Mouse (Mus musculus) intestine, postnatal 0 days (tissue): ENCODE data around the gene Taf1b. TPM values are rescaled to one million over a fixed set of nuclear protein-coding genes. Genes with fewer than 3 reads are reported as not detected.

ENCODE experiments used
- ATAC-seq: fragments of 200-750 bp; cut with Nextera tagmentation; 2 replicates; pipeline ENCODE4 v1.8.0; 2017; ENCODE audit warnings: mild to moderate bottlenecking, moderate TSS enrichment, moderate library complexity
- H3K27ac ChIP-seq: fragments of 300-500 bp; sonication (generic); 2 replicates; pipeline ENCODE4 v1.5.1; 2014; ENCODE audit warnings: mild to moderate bottlenecking, low read depth, low read length, moderate library complexity
- H3K27me3 ChIP-seq: fragments of 300-500 bp; sonication (generic); replicated peaks from 2 replicates; pipeline ENCODE4 v1.6.1; 2014; ENCODE audit warnings: low read length, mixed read lengths; ENCODE audit not compliant: control insufficient read depth, insufficient read depth
- H3K36me3 ChIP-seq: fragments of 300-500 bp; sonication (generic); 2 replicates; pipeline ENCODE4 v1.6.1; 2014; ENCODE audit warnings: mild to moderate bottlenecking, moderate library complexity; ENCODE audit not compliant: control insufficient read depth, insufficient read depth
- H3K4me1 ChIP-seq: fragments of 300-500 bp; sonication (generic); replicated peaks from 2 replicates; pipeline ENCODE4 v1.6.1; 2014; ENCODE audit warnings: antibody characterized with exemption, low read length, mixed read lengths; ENCODE audit not compliant: control insufficient read depth, insufficient read depth
- H3K4me2 ChIP-seq: fragments of 300-500 bp; sonication (generic); replicated peaks from 2 replicates; pipeline ENCODE4 v1.6.1; 2014; ENCODE audit warnings: low read depth, mild to moderate bottlenecking, moderate library complexity
- H3K4me3 ChIP-seq: fragments of 300-500 bp; sonication (generic); 2 replicates; pipeline ENCODE4 v1.5.1; 2014; ENCODE audit warnings: low read depth, low read length
- H3K9ac ChIP-seq: fragments of 300-500 bp; sonication (generic); 2 replicates; pipeline ENCODE4 v1.6.1; 2014; ENCODE audit warnings: mild to moderate bottlenecking, low read depth, low read length
- H3K9me3 ChIP-seq: fragments of 300-500 bp; sonication (generic); 2 replicates; pipeline ENCODE4 v1.6.1; 2016; ENCODE audit warnings: mixed run types; ENCODE audit not compliant: control insufficient read depth
- CTCF ChIP-seq: sonication (generic); IDR thresholded peaks from 2 replicates; pipeline ENCODE4 v1.5.1; 2016; ENCODE audit warnings: low read depth, mild to moderate bottlenecking, control low read depth, antibody characterized with exemption, moderate library complexity
- WGBS: fragments of 180-500 bp; shearing (Covaris S2); extraction: QIAGEN DNeasy Blood & Tissue Kit; methylation state at CpG from one replicate; pipeline ENCODE4 v1.1.7; 2014; 5-methylcytosine and 5-hydroxymethylcytosine counted together
- polyA plus RNA-seq: library from polyadenylated mRNA; unstranded; fragments of >200 nt; fragmentation: Nextera tagmentation; extraction: Ambion mirVana; gene quantifications from 2 replicates; pipeline ENCODE4 v1.2.1, GENCODE M21; 2015

The Taf1b gene
- polyA plus RNA-seq, 1 experiment from 2014 or later, result 10.4 TPM

GRCm38 (mm10) chr12:24606166-24606565, 108.0 kb downstream of the Taf1b start:
- Histone ChIP-seq H3K4me1 (no peaks in the 10 kb centered on the region), H3K27me3 (no peaks in the 10 kb centered on the region), H3K9ac (no peak overlapping the region), H3K27ac (no peak overlapping the region), H3K4me2 (no peak overlapping the region), H3K36me3 (no peaks in the 10 kb centered on the region), H3K9me3 (no peaks in the 10 kb centered on the region), H3K4me3 (no peak overlapping the region)
- no peak for TF ChIP-seq CTCF
- WGBS, result 77% methylated on average over 10 of the region's 10 CpGs
- no peak for ATAC-seq

Other genes starting within 250 kb of the Taf1b start
- gene Grhl1, start 73.9 kb downstream of the Taf1b start, polyA plus RNA-seq, result 0.37 and 0.39 TPM in 2 replicates
- 7.3 and 8.1 TPM in 2 replicates for gene Klf11, start 152.9 kb downstream of the Taf1b start, polyA plus RNA-seq
- gene Cys1, start 183.5 kb downstream of the Taf1b start, polyA plus RNA-seq, result 1.3 and 1.7 TPM in 2 replicates
- 36.9 and 37.4 TPM in 2 replicates for gene Rrm2, start 209.9 kb downstream of the Taf1b start, polyA plus RNA-seq